Mouse (Mus musculus) CH12.LX (cell line): ENCODE data around the gene Mrpl51.

Experiments
- SIN3A ChIP-seq: IDR thresholded peaks from 2 replicates; pipeline ENCODE4 v1.6.1; 2012; ENCODE audit warnings: low read length, improper control_type of control experiment, inconsistent platforms
- ZMIZ1 ChIP-seq: IDR thresholded peaks from 2 replicates; pipeline ENCODE4 v1.6.1; 2012; ENCODE audit warnings: low read depth, mild to moderate bottlenecking, inconsistent platforms, low read length, improper control_type of control experiment

DNA sequence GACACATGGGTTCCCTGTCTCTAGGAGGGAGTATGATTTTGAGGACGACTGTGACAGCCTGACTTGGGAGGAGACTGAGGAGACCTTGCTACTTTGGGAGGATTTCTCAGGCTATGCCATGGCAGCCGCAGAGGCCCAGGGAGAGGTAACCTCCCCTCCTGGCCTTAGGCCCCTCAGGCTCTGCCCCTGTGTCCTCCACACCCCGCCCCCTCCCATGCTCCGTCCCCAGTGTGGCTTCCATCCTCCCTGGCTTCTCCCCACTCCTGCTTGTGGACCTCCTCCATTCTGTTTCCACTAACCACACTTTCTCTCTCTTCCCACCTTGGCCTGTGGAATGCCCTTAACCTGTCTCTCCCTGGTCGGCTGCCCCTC is 38.6 kb upstream of the Mrpl51 start:
- TF ChIP-seq SIN3A: no peak
- no peak for TF ChIP-seq ZMIZ1
